Mouse (Mus musculus): ENCODE results near the gene Cd3e.

GRCm38 (mm10) chr9:45023638-45024037 is 14.2 kb upstream of the Cd3e start:
- no peak for TF ChIP-seq CTCF (IDR thresholded peaks at IDR 0.05; ENCODE audit: insufficient read depth, low read depth, low read length)
- TF ChIP-seq POLR2A (IDR thresholded peaks at IDR 0.05; ENCODE audit: insufficient read depth, low read depth, low read length): no peak

Measured in olfactory bulb, adult 2 months (tissue).